Mouse (Mus musculus) G1E (cell line): ENCODE results near the gene Rps10.

Source experiments
- CTCF ChIP-seq: IDR thresholded peaks from 2 replicates; pipeline ENCODE4 v1.5.1; 2012; ENCODE audit warnings: low read depth, low read length, inconsistent platforms, mixed read lengths
- GATA1 ChIP-seq: IDR thresholded peaks from 2 replicates; pipeline ENCODE4 v1.6.1; 2012; ENCODE audit warnings: borderline replicate concordance, low read length, inconsistent platforms, mixed read lengths
- TAL1 ChIP-seq: conservative IDR thresholded peaks from 2 replicates; pipeline ENCODE4 v1.6.1; 2012; ENCODE audit warnings: low read depth, low read length, inconsistent platforms, mixed read lengths

DNA sequence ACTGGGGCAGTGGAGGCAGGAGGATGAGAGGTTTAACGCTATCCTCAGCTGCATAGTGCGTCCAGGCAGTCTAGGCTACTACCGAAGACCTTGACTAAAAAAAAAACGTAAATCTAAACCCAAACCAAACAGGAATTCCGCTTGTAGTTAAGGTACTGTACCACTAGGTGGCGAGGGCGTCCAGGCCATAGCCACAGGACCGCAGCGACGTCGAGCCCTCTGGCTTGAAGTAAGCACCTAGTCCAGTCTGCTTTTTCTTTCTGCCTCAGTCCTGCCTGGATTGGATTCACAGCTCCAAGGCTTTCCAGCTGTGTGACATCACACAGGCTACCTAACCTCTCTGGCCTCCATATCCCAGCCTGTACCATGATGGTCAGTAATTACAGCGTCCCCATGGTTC is 13.7 kb upstream of the Rps10 start:
- TF ChIP-seq TAL1 (no peak), CTCF (peak; percentile 86), GATA1 (no peak)
